Mouse (Mus musculus) C2C12 (cell line): ENCODE measurements around the gene Sun3.

Experiments used
- CTCF ChIP-seq: IDR thresholded peaks from one replicate; pipeline ENCODE4 v1.5.1; 2011; ENCODE audit not compliant: control insufficient read depth, insufficient read depth, insufficient read length
- MAX ChIP-seq: IDR thresholded peaks from one replicate; pipeline ENCODE4 v1.6.1; 2011; ENCODE audit warnings: mild to moderate bottlenecking, control low read depth
- MYOD1 ChIP-seq: IDR thresholded peaks from one replicate; pipeline ENCODE4 v1.6.1; 2011; ENCODE audit warnings: low read depth; ENCODE audit not compliant: control insufficient read depth, insufficient read length
- USF1 ChIP-seq: IDR thresholded peaks from one replicate; pipeline ENCODE4 v1.6.1; 2011; ENCODE audit warnings: low read depth, mild to moderate bottlenecking, control low read depth, moderate library complexity

DNA sequence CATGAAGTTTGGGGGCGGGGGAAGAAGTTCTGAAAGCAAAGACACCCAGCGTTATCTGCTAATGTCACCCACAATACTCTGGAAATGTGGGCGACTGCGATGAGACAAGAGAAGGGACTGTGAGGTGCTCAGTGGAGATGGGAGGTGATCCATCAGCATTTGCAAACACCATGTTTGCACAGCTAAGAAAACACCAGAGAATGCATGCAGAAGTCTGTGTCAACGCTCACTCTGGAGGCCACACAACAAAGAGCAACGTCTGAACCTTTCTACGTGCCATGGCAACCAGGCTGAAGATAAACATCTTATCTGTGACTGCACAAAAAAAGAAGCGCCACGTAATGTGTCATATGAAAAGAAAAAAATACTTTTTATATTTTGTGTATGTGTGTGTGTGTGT lies 78.3 kb downstream of the Sun3 start:
- TF ChIP-seq CTCF (no peak), USF1 (no peak), MYOD1 (no peak), MAX (no peak)
